ENCODE assay signal across 17 mouse cellular contexts in genomic region chr15:83715582-83716228, GRCm38 (mm10). TPM values are rescaled to one million over a fixed set of nuclear protein-coding genes. Genes with fewer than 3 reads are reported as not detected.
"Had no signal": no experiment of that assay in that cellular context is flagged by ENCODE, and none has a peak within 500 bp of the region (broad histone marks: within the 10 kb centered on the region; RNA-seq: fewer than 3 reads in every experiment).

No protein-coding gene starts in this region.

- H3K4me3 ChIP-seq: midbrain, embryonic 10.5 days; midbrain, embryonic 12.5 days; myocyte; neural tube, embryonic 13.5 days; neural tube, embryonic 15.5 days had no signal

- H3K27ac ChIP-seq: midbrain, embryonic 10.5 days; midbrain, embryonic 12.5 days; neural tube, embryonic 13.5 days; neural tube, embryonic 15.5 days had no signal

- H3K27me3 ChIP-seq: neural tube, embryonic 13.5 days; neural tube, embryonic 15.5 days had no signal

- ATAC-seq: midbrain, embryonic 16.5 days had no signal

- H3K9ac ChIP-seq: lung, embryonic 14.5 days; midbrain, embryonic 12.5 days; neural tube, embryonic 13.5 days; neural tube, embryonic 15.5 days had no signal

- H3K4me2 ChIP-seq: lung, embryonic 14.5 days; midbrain, embryonic 12.5 days; neural tube, embryonic 13.5 days; neural tube, embryonic 15.5 days had no signal

- DNase-seq: lung, embryonic 14.5 days; lung, postnatal 10 days; lung, postnatal 4 days; midbrain, embryonic 14.5 days; right cerebral cortex, adult 18-20 months; right cerebral cortex, postnatal 25 days; right cerebral cortex, postnatal 4 days; spleen, adult 18-20 months; thymus, adult 18-20 months; thymus, postnatal 14 days; thymus, postnatal 36 days had no signal

- H3K9me3 ChIP-seq: midbrain, embryonic 10.5 days; midbrain, embryonic 12.5 days; neural tube, embryonic 13.5 days; neural tube, embryonic 15.5 days had no signal

RNA-seq across cellular contexts. Expression of gene Scube1, which starts 9.1 kb away (rescaled TPM):
- polyA plus RNA-seq: myocyte had no signal
